Mouse (Mus musculus) kidney, embryonic 14.5 days (tissue): ENCODE data around the gene Atf5. TPM values are rescaled to one million over a fixed set of nuclear protein-coding genes. Genes with fewer than 3 reads are reported as not detected.

Experiments
- ATAC-seq: fragments of 200-750 bp; cut with Nextera tagmentation; 2 replicates; pipeline ENCODE4 v1.8.0; 2017; ENCODE audit warnings: moderate number of reproducible peaks, mild to moderate bottlenecking, moderate TSS enrichment, moderate library complexity; ENCODE audit not compliant: low FRiP score, low TSS enrichment
- H3K27ac ChIP-seq: fragments of 300-500 bp; sonication (generic); 2 replicates; pipeline ENCODE4 v1.5.1; 2014; ENCODE audit warnings: low read depth, mild to moderate bottlenecking, low read length, moderate library complexity, mixed read lengths
- H3K27me3 ChIP-seq: fragments of 300-500 bp; sonication (generic); 2 replicates; pipeline ENCODE4 v1.6.1; 2014; ENCODE audit warnings: mild to moderate bottlenecking, low read length; ENCODE audit not compliant: control insufficient read depth, insufficient read depth
- H3K36me3 ChIP-seq: fragments of 300-500 bp; sonication (generic); 2 replicates; pipeline ENCODE4 v1.6.1; 2014; ENCODE audit warnings: low read length, mixed read lengths; ENCODE audit not compliant: control insufficient read depth, insufficient read depth
- H3K4me1 ChIP-seq: fragments of 300-500 bp; sonication (generic); 2 replicates; pipeline ENCODE4 v1.6.1; 2014; ENCODE audit warnings: low read length, mixed read lengths; ENCODE audit not compliant: control insufficient read depth, insufficient read depth
- H3K4me2 ChIP-seq: fragments of 300-500 bp; sonication (generic); replicated peaks from 2 replicates; pipeline ENCODE4 v1.6.1; 2014; ENCODE audit warnings: low read depth, mild to moderate bottlenecking, low read length
- H3K4me3 ChIP-seq: fragments of 300-500 bp; sonication (generic); 2 replicates; pipeline ENCODE4 v1.5.1; 2014; ENCODE audit warnings: mild to moderate bottlenecking, low read length
- H3K9ac ChIP-seq: fragments of 300-500 bp; sonication (generic); 2 replicates; pipeline ENCODE4 v1.6.1; 2014; ENCODE audit warnings: low read depth, mild to moderate bottlenecking, low read length, moderate library complexity
- H3K9me3 ChIP-seq: fragments of 300-500 bp; sonication (generic); 2 replicates; pipeline ENCODE4 v1.6.1; 2016; ENCODE audit warnings: low read length; ENCODE audit not compliant: control insufficient read depth
- WGBS: fragments of 180-500 bp; shearing (Covaris S2); extraction: QIAGEN DNeasy Blood & Tissue Kit; methylation state at CpG from one replicate; pipeline ENCODE4 v1.1.7; 2014; 5-methylcytosine and 5-hydroxymethylcytosine counted together
- polyA plus RNA-seq: library from polyadenylated mRNA; unstranded; fragments of >200 nt; fragmentation: Nextera tagmentation; extraction: Ambion mirVana; gene quantifications from 2 replicates; pipeline ENCODE4 v1.2.1, GENCODE M21; 2014

Gene Atf5
- polyA plus RNA-seq, 1 experiment from 2014 or later, result 2.5 TPM

DNA sequence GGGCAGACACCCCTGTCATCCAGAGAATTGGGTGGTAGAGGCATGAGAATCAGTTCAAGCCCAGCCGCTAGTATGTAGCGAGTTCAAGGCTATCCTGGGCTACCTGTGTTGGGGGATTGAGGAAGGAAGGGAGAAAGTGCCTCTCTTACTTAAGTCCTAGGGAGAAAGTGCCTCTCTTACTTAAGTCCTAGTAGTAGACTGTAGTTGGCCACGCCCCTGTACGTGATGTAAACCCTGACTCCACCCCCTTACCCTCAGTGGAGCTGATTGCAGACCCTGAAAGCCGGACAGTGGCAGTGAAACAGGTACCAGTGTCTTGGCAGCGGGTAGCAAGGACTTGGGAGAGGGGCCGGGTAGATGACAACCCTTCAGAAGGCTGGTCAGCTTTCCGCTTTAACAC, 41.4 kb upstream of the Atf5 start:
- Histone ChIP-seq H3K4me2 (peak overlapping the region; percentile 64), H3K36me3 (peaks cover 22% of the 10 kb centered on the region), H3K4me3 (peak overlapping the region; percentile 66), H3K9ac (peak overlapping the region; percentile 69), H3K27me3 (no peaks in the 10 kb centered on the region), H3K27ac (no peak overlapping the region), H3K9me3 (no peaks in the 10 kb centered on the region), H3K4me1 (peaks cover 36% of the 10 kb centered on the region)
- 29% methylated on average over 8 of the region's 8 CpGs for WGBS
- ATAC-seq, result no peak

DNA sequence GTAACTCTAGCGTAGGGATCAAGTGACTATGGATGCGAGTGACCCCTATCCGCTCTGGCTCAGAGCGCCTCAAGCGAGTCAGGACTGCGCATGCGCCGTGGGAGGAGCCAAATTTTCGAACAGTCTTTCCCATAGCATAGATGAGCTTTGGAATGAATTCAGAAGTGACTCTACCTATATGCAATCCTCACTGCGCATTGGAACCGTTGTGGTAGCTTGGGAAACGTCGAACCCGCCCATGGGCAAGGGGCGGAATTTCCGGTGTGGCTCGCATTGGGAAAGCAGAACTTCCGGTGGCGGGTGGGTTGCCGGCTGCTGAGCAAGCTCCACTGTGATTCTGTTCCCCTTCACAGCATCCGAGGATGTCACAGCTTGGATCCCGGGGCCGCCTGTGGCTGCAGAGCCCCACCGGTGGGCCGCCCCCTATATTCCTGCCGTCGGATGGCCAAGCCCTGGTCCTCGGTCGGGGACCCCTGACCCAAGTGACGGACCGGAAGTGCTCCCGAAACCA, 40.6 kb upstream of the Atf5 start, which contains the start of gene Pnkp:
Gene Pnkp (plus strand): TSS at position 98 of the 511 bp plus-strand sequence.
- H3K9ac ChIP-seq, result peak within 1 kb of the TSS; percentile 69
- peak within 1 kb of the TSS; percentile 64 for H3K4me2 ChIP-seq
- no peaks in the 10 kb centered on the region for H3K27me3 ChIP-seq
- WGBS, result 0% methylated on average over 32 of the region's 32 CpGs
- ATAC-seq, result peak; percentile 5
- H3K4me1 ChIP-seq, result peaks cover 36% of the 10 kb centered on the region
- H3K9me3 ChIP-seq, result no peaks in the 10 kb centered on the region
- peak within 1 kb of the TSS; percentile 66 for H3K4me3 ChIP-seq
- H3K36me3 ChIP-seq, result peaks cover 20% of the 10 kb centered on the region
- peak within 1 kb of the TSS; percentile 81 for H3K27ac ChIP-seq

DNA sequence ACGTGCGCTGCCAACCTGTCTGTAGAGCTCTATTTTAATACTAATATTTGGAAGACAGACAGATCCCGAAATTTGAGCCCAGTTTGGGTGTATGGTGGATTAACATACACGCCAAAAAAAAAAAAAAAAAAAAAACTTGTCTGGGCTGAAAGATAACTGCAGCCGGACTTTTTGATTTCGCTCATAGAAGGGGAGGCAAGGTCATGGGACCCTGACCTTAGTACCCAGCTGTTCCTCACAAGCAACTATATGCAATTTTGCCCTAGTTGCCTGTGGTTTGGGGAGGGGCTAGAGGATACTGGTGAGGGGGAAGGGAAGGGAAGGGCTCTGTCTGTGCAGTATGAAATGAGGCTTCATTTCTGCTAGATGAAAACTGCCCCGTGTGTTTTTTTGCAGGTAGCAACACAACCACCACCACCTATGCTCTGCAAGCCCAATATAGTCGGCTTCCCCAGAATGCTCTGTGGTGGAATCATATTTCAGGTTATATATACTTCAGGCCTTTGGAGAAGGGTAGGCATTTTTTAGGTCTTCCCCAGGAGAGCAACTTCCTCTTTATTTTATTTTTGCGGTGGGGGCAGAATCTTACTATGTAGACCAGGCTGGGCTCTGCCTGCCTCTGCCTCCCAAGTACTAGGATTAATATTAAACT, 39.9 kb upstream of the Atf5 start:
- peak overlapping the region; percentile 66 for H3K4me3 ChIP-seq
- peaks cover 36% of the 10 kb centered on the region for H3K4me1 ChIP-seq
- peaks cover 18% of the 10 kb centered on the region; the same call in 1 of the 2 replicates for H3K36me3 ChIP-seq
- H3K27ac ChIP-seq, result peak overlapping the region; percentile 81; the same call in 1 of the 2 replicates
- no peak for ATAC-seq
- peak overlapping the region; percentile 64 for H3K4me2 ChIP-seq
- H3K9me3 ChIP-seq, result no peaks in the 10 kb centered on the region
- no peaks in the 10 kb centered on the region for H3K27me3 ChIP-seq
- H3K9ac ChIP-seq, result peak overlapping the region; percentile 69; the same call in 1 of the 2 replicates
- 64% methylated on average over 9 of the region's 9 CpGs for WGBS

DNA sequence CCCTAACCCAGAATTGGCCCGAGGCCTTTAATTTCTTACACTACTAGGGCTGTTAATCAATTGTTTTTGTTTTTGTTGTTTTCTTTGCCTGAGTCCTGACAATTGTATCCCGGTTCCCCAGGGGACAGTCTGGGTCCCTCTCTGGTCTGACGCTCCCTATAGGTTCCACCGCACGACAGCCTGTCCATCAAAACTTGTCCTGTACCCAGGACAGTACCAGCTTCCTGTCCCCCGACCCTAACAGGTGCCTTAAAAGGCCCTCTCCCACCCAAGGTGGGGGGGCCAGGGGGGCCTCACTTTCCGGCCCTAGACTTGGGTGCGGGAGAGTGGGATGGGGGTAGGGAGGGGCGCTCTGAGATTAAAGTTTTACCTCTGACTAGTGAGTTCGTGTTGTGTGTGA, 38.6 kb upstream of the Atf5 start:
- no peaks in the 10 kb centered on the region for H3K27me3 ChIP-seq
- H3K4me3 ChIP-seq, result peak overlapping the region; percentile 40
- peaks cover 38% of the 10 kb centered on the region for H3K4me1 ChIP-seq
- no peak for ATAC-seq
- peaks cover 16% of the 10 kb centered on the region; the same call in 1 of the 2 replicates for H3K36me3 ChIP-seq
- H3K9ac ChIP-seq, result peak overlapping the region; percentile 52; the same call in 1 of the 2 replicates
- WGBS, result 42% methylated on average over 10 of the region's 10 CpGs
- peak overlapping the region; percentile 94 for H3K27ac ChIP-seq
- peak overlapping the region; percentile 66 for H3K4me2 ChIP-seq
- no peaks in the 10 kb centered on the region for H3K9me3 ChIP-seq

DNA sequence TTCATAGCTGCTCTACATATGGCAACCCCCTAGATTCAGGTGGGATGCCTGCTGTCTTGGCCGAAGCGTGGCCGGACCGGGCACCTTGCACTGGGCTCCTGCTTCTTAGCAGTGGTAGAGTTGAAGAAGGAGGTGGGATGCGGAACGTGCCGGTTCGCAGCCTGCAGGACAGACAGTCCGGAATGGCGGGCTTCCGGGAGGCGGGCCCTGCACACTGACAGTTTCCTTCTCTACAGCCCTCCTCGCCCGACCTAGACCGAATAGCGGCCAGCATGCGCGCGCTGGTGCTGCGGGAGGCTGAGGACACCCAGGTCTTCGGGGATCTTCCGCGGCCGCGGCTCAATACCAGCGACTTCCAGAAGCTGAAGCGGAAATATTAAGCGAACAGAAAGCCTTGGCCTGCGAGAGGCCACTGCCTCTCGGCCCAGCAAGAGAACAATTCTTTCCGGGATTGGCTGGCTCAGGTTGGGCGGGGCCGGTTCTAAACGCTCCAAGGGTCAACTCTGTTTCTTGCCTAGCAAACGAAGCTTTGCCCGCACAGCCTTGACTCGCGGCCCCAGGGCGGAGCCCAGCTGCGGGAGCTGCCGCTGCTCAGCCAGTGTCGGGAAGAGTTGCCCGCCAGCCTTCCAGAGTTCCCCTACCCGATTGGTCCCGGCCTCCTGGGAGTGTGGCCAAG, 38.0 kb upstream of the Atf5 start:
- peak overlapping the region; percentile 66 for H3K4me2 ChIP-seq

DNA sequence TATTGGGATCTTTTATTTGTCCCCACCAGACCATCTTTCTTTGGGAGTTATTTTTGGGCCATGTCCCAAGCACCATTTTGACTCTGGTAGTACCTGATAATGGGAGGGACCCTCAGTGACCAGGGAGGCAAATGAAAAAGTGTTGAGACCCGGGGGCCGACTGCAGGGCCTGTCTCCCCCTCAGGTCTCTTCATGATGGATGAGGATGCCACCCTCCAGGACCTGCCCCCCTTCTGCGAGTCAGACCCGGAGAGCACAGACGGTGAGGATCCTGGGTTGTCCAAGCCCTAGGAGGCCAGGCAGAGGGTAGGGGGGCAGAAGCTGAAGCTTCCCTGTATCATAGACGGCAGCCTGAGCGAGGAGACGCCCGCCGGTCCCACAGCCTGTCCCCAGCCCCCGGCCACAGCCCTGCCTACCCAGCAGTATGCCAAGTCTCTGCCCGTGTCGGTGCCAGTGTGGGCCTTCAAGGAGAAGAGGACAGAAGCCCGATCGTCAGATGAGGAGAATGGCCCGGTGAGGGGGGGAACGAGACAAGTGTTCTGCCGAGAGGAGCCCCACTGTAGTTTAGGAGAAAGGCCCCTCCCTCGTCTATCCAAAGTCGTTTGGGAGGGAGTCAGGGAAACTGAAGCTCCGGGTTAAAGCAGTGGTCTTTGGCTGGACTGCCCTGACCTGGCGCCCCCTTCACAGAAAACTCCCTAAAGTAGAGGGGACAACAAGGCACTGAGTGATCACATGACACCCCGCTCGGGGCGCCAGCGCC, 37.3 kb upstream of the Atf5 start:
- peak overlapping the region; percentile 40 for H3K4me3 ChIP-seq
- H3K27me3 ChIP-seq, result no peaks in the 10 kb centered on the region
- H3K27ac ChIP-seq, result peak overlapping the region; percentile 94
- peak overlapping the region; percentile 66 for H3K4me2 ChIP-seq
- peaks cover 16% of the 10 kb centered on the region; the same call in 1 of the 2 replicates for H3K36me3 ChIP-seq
- WGBS, result 23% methylated on average over 26 of the region's 26 CpGs
- H3K9ac ChIP-seq, result peak overlapping the region; percentile 52
- peaks cover 38% of the 10 kb centered on the region for H3K4me1 ChIP-seq
- no peak for ATAC-seq
- H3K9me3 ChIP-seq, result no peaks in the 10 kb centered on the region

More for the DNA sequence above, 38.0 kb upstream of the Atf5 start:
- Histone ChIP-seq H3K9me3 (no peaks in the 10 kb centered on the region), H3K9ac (peak overlapping the region; percentile 52), H3K27me3 (no peaks in the 10 kb centered on the region), H3K27ac (peak overlapping the region; percentile 94), H3K36me3 (peaks cover 16% of the 10 kb centered on the region; the same call in 1 of the 2 replicates), H3K4me1 (peaks cover 38% of the 10 kb centered on the region), H3K4me3 (peak overlapping the region; percentile 40)
- 1% methylated on average over 45 of the region's 45 CpGs for WGBS
- peak; percentile 48 for ATAC-seq

DNA sequence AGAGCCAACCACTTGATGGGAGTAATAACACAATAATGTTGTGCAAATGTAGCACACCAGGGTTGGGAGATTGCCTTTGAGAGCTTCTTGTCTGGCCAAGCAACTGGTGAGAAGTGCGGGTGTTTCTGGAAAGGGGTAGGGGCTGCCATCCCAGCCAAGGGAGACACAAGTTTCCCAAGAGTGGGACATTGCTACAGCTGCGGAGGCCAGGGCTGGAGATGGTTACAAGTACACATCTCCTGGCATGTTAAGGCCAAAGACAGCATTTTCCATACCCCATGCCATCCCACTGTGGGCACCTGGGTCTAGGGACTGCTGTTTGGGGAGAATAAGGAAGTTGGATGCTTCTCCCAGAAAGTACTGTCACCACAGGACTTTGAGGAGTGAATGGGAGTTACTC, 36.6 kb upstream of the Atf5 start:
- Histone ChIP-seq H3K4me3 (no peak overlapping the region; the same call in 1 of the 2 replicates), H3K36me3 (peaks cover 16% of the 10 kb centered on the region; the same call in 1 of the 2 replicates), H3K4me1 (peaks cover 31% of the 10 kb centered on the region), H3K4me2 (no peak overlapping the region), H3K9me3 (no peaks in the 10 kb centered on the region), H3K9ac (no peak overlapping the region), H3K27me3 (no peaks in the 10 kb centered on the region), H3K27ac (no peak overlapping the region)
- 100% methylated on average over 2 of the region's 2 CpGs for WGBS
- no peak for ATAC-seq

DNA sequence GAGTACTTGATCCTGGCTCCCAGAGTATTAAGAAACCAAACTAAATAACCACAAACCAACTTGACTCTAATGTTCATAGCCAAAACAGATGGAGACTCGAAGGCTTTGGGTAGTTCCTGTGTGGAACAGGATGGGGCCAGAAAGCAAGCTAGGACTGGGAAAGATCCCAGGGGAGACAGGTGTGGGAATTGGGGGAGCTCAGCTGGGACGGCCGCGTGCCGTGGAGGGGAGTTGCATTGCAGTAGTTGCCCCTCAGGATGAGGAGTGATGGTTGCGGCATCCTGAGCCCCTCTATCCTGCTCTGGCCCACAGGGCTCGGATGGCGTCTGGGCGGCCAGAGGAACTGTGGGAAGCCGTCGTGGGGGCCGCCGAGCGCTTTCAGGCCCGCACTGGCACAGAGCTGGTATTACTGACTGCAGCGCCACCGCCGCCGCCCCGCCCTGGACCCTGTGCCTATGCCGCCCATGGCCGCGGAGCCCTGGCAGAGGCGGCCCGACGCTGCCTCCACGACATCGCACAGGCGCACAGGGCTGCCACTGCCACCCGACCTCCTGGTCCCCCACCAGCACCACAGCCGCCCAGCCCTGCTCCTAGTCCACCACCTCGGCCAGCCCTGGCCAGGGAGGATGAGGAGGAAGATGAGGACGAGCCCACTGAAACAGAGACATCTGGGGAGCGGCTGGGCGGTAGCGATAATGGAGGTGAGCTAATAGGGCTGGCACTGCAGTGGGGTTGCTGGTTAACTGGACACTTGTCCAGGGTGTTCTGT, 36.0 kb upstream of the Atf5 start:
- H3K4me2 ChIP-seq, result no peak overlapping the region
- H3K4me1 ChIP-seq, result peaks cover 29% of the 10 kb centered on the region
- H3K36me3 ChIP-seq, result peaks cover 16% of the 10 kb centered on the region; the same call in 1 of the 2 replicates
- H3K27ac ChIP-seq, result no peak overlapping the region
- no peak overlapping the region for H3K9ac ChIP-seq
- no peaks in the 10 kb centered on the region for H3K27me3 ChIP-seq
- 92% methylated on average over 36 of the region's 36 CpGs for WGBS
- H3K4me3 ChIP-seq, result no peak overlapping the region
- no peaks in the 10 kb centered on the region for H3K9me3 ChIP-seq
- ATAC-seq, result no peak
